Mouse (Mus musculus): ENCODE data around the gene Vdr.

DNA sequence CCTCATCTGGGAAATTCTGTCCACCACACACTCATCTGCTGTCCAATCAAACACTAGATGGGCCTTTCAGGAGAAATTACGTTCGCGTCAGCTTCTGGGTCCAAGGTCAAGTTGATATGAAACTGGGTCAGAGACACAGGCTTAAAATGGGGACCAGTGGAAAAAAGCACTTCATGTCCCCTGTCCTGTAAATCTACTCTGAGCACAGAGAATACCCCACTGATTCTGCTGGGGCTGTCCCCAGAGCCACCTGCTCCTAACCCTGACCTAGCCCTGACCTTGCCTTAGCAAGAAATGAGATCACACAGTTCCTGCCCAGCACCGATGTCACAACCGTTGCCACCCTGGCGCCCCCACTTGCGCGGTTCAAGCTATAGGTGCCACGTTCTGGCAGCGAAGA, 20.0 kb downstream of the Vdr start:
- no peak for TF ChIP-seq EP300 (IDR thresholded peaks at IDR 0.05; ENCODE audit: low read depth)
- TF ChIP-seq CTCF (IDR thresholded peaks at IDR 0.05; ENCODE audit: low read depth), result no peak

All from liver, embryonic 14.5 days (tissue).